Mouse (Mus musculus): Measurements from ENCODE around the gene Lrrfip2. TPM values are rescaled to one million over a fixed set of nuclear protein-coding genes. Genes with fewer than 3 reads are reported as not detected.

The Lrrfip2 gene
- polyA plus RNA-seq, 1 experiment from 2014 or later: 44.3 TPM

DNA sequence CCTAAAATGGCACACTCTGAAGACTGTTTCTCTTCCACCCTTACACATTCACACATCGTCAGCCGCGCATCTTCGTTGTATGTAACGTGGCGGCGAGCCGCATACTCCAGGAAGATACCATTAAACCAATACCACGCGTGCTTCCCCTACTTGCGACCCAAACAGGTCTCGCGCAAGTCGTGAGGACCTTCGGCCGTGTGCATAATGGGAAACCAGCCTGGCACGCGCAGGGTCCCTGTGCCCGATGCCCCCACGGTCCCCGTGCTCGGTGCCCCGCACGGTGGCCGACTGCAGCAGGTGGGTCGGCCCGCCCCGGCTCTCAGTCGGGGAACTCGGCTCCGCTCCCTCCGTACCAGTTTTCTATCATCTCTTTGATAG is 153.7 kb downstream of the Lrrfip2 start:
- peak overlapping the region; percentile 92 for H3K27ac ChIP-seq (ENCODE audit: low read length)
- WGBS: under 1% methylated on average over 32 of the region's 32 CpGs
- peaks cover 5% of the 10 kb centered on the region for H3K36me3 ChIP-seq (ENCODE audit: control insufficient read depth, insufficient read depth, low read length)
- peak overlapping the region; percentile 69 for H3K4me2 ChIP-seq (ENCODE audit: low read length)
- no peaks in the 10 kb centered on the region for H3K27me3 ChIP-seq (ENCODE audit: control insufficient read depth, insufficient read depth, low read depth, low read length)
- H3K4me3 ChIP-seq (ENCODE audit: low read depth, low read length): peak overlapping the region; percentile 76
- ATAC-seq: peak; percentile 89
- H3K9ac ChIP-seq (ENCODE audit: low read depth, low read length): peak overlapping the region; percentile 72
- H3K9me3 ChIP-seq (replicated peaks; ENCODE audit: control insufficient read depth, low read length, poor library complexity, severe bottlenecking): no peaks in the 10 kb centered on the region
- peaks cover 45% of the 10 kb centered on the region for H3K4me1 ChIP-seq (ENCODE audit: control insufficient read depth, insufficient read depth, low read length)

DNA sequence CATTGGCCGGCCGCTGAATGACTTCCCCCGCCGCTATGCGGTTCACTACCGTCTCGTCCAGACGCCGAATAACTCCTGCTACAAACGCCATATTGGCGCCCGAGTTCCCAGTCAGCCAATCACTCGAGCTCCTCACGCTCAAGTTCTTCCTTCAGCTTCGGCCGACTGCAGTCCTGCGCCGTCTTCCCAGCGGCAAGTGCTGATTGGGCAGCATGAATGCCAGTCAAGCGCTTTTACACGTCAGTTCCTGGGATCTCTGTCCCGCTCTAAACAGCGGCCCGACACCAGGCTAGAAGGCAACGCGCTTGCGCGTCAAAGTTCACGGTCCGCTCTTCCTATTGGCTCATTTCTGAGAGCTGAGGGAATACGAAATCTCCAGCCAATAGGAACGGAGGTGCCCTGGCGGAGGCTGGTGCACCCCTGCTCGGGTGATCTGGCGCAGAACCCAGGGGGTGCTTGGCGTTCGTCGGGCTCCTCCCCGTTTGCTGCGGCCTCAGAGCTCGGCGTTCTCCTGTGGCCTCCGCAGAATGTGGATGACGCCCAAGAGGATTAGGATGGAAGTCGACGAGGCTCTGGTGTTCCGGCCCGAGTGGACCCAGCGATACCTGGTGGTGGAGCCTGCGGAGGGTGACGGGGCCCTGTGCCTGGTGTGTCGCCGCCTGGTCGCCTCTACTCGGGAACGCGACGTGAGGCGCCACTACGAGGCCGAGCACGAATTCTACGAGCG is 154.2 kb downstream of the Lrrfip2 start, which contains the start of the genes Mlh1 and Epm2aip1:
TSS of gene Mlh1 (minus strand) at position 358 of the 727 bp plus-strand sequence.
TSS of gene Epm2aip1 (plus strand) at position 496 of the 727 bp plus-strand sequence.
- H3K36me3 ChIP-seq (ENCODE audit: control insufficient read depth, insufficient read depth, low read length): peaks cover 5% of the 10 kb centered on the region; the same call in 1 of the 2 replicates
- H3K4me2 ChIP-seq (ENCODE audit: low read length): peak within 1 kb of the TSS; percentile 96
- H3K27me3 ChIP-seq (ENCODE audit: control insufficient read depth, insufficient read depth, low read depth, low read length): no peaks in the 10 kb centered on the region
- WGBS: under 1% methylated on average over 64 of the region's 64 CpGs
- peak; percentile 100 for ATAC-seq
- peaks cover 50% of the 10 kb centered on the region for H3K4me1 ChIP-seq (ENCODE audit: control insufficient read depth, insufficient read depth, low read length)
- peak within 1 kb of the TSS; percentile 92 for H3K27ac ChIP-seq (ENCODE audit: low read length)
- H3K9ac ChIP-seq (ENCODE audit: low read depth, low read length): peak within 1 kb of the TSS; percentile 87
- peak within 1 kb of the TSS; percentile 76 for H3K4me3 ChIP-seq (ENCODE audit: low read depth, low read length)
- H3K9me3 ChIP-seq (replicated peaks; ENCODE audit: control insufficient read depth, low read length, poor library complexity, severe bottlenecking): no peaks in the 10 kb centered on the region

DNA sequence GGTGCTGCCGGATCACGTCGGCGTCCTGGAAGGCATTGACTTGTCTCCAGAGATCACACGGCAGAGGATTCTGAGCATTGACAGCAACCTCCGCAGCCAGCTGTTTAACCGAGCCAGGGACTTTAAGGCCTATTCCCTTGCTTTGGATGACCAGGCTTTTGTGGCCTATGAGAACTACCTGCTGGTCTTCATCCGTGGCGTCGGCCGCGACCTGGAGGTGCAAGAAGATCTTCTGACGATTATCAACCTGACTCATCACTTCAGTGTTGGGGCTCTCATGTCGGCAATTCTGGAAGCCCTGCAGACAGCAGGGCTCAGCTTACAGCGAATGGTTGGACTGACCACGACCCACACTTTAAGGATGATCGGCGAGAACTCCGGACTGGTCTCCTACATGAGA is 155.0 kb downstream of the Lrrfip2 start:
- 11% methylated on average over 19 of the region's 19 CpGs for WGBS
- Histone ChIP-seq H3K36me3 (ENCODE audit: control insufficient read depth, insufficient read depth, low read length) (peaks cover 5% of the 10 kb centered on the region; the same call in 1 of the 2 replicates), H3K4me1 (ENCODE audit: control insufficient read depth, insufficient read depth, low read length) (peaks cover 53% of the 10 kb centered on the region), H3K4me3 (ENCODE audit: low read depth, low read length) (peak overlapping the region; percentile 76), H3K27me3 (ENCODE audit: control insufficient read depth, insufficient read depth, low read depth, low read length) (no peaks in the 10 kb centered on the region), H3K9ac (ENCODE audit: low read depth, low read length) (peak overlapping the region; percentile 87), H3K4me2 (ENCODE audit: low read length) (peak overlapping the region; percentile 96), H3K9me3 (replicated peaks; ENCODE audit: control insufficient read depth, low read length, poor library complexity, severe bottlenecking) (no peaks in the 10 kb centered on the region), H3K27ac (ENCODE audit: low read length) (peak overlapping the region; percentile 86)
- ATAC-seq: no peak

DNA sequence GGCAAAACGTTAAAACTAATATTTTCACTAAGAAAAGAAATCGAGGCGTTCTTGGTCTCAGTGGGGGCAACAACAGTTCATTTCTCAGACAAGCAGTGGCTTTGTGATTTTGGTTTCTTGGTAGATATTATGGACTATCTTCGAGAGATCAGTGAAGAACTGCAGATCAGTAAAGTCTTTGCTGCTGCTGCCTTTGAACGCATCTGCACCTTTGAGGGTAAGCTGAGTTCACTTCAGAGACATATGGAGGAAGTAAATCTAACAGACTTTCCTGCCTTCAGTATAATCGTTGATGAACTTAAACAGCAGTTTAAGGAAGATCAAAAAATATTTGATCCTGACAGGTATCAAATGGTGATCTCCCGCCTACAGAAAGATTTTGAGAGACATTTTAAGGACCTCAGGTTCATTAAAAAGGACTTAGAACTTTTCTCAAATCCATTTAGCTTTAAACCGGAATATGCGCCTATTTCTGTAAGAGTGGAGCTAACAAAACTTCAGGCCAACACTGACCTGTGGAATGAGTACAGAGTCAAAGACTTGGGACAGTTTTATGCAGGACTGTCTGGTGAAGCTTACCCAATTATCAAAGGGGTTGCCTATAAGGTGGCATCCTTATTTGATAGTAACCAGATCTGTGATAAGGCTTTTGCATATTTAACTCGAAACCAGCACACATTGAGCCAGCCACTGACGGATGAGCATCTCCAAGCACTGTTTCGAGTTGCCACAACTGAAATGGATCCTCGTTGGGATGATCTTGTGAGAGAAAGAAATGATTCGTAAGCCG is 155.8 kb downstream of the Lrrfip2 start:
- no peak overlapping the region for H3K27ac ChIP-seq (ENCODE audit: low read length)
- H3K4me2 ChIP-seq (ENCODE audit: low read length): peak overlapping the region; percentile 96
- peak overlapping the region; percentile 87 for H3K9ac ChIP-seq (ENCODE audit: low read depth, low read length)
- peaks cover 57% of the 10 kb centered on the region for H3K4me1 ChIP-seq (ENCODE audit: control insufficient read depth, insufficient read depth, low read length)
- WGBS: 76% methylated on average over 15 of the region's 15 CpGs
- no peaks in the 10 kb centered on the region for H3K27me3 ChIP-seq (ENCODE audit: control insufficient read depth, insufficient read depth, low read depth, low read length)
- no peaks in the 10 kb centered on the region for H3K9me3 ChIP-seq (replicated peaks; ENCODE audit: control insufficient read depth, low read length, poor library complexity, severe bottlenecking)
- H3K4me3 ChIP-seq (ENCODE audit: low read depth, low read length): peak overlapping the region; percentile 76
- ATAC-seq: no peak
- H3K36me3 ChIP-seq (ENCODE audit: control insufficient read depth, insufficient read depth, low read length): peaks cover 5% of the 10 kb centered on the region; the same call in 1 of the 2 replicates

DNA sequence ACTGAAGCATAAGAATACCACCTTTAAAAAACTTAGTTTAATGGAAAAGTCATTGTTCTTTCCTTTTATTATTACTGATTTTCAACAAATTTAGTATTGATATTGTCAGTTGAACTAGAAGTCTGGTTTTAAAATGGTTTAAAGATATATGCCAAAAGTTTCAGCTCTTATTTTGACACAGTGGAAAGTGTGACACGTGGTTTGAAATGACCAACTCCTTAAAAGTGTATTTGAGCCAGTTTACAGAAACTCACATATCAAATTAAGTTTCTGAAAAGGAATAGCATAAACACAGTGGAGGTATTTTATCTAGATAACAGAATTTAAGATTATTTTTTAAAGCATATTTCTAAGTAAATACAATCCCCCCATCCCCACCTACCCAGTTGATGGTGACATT is 156.6 kb downstream of the Lrrfip2 start:
- Histone ChIP-seq H3K4me2 (ENCODE audit: low read length) (peak overlapping the region; percentile 96; the same call in 1 of the 2 replicates), H3K27me3 (ENCODE audit: control insufficient read depth, insufficient read depth, low read depth, low read length) (no peaks in the 10 kb centered on the region), H3K4me1 (ENCODE audit: control insufficient read depth, insufficient read depth, low read length) (peaks cover 57% of the 10 kb centered on the region), H3K9ac (ENCODE audit: low read depth, low read length) (no peak overlapping the region), H3K27ac (ENCODE audit: low read length) (no peak overlapping the region), H3K36me3 (ENCODE audit: control insufficient read depth, insufficient read depth, low read length) (peaks cover 5% of the 10 kb centered on the region; the same call in 1 of the 2 replicates), H3K9me3 (replicated peaks; ENCODE audit: control insufficient read depth, low read length, poor library complexity, severe bottlenecking) (no peaks in the 10 kb centered on the region), H3K4me3 (ENCODE audit: low read depth, low read length) (no peak overlapping the region)
- WGBS: 91% methylated on average over 1 of the region's 1 CpGs
- ATAC-seq: no peak

DNA sequence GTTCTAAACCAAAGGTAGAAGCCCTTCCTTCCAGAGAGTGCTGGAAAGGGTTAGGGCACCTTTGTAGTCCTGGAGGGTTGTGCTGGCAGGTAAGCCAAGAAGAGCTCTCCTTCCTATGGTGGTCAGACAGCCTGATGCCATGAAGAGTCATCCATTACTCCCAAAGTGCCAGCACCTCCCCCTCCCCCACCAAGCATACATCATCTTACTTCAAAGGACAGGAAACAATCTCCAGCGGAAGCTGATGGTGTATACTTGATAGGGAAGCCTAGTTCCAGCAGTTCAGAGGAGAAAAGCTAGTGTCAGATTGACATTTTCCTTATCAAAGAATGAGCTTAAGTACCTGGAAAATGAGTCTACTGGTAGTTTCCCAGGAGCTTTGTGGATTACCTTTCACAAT is 157.8 kb downstream of the Lrrfip2 start:
- Histone ChIP-seq H3K27ac (ENCODE audit: low read length) (no peak overlapping the region), H3K4me3 (ENCODE audit: low read depth, low read length) (0 out of 2 replicates have a peak overlapping the region, but pooled peaks have one; percentile 3), H3K9ac (ENCODE audit: low read depth, low read length) (peak overlapping the region; percentile 38; the same call in 1 of the 2 replicates), H3K9me3 (replicated peaks; ENCODE audit: control insufficient read depth, low read length, poor library complexity, severe bottlenecking) (no peaks in the 10 kb centered on the region), H3K4me2 (ENCODE audit: low read length) (peak overlapping the region; percentile 47), H3K36me3 (ENCODE audit: control insufficient read depth, insufficient read depth, low read length) (peaks cover 7% of the 10 kb centered on the region), H3K27me3 (ENCODE audit: control insufficient read depth, insufficient read depth, low read depth, low read length) (no peaks in the 10 kb centered on the region), H3K4me1 (ENCODE audit: control insufficient read depth, insufficient read depth, low read length) (peaks cover 52% of the 10 kb centered on the region)
- 65% methylated on average over 1 of the region's 1 CpGs for WGBS
- ATAC-seq: no peak

Other genes with a start within 250 kb of the Lrrfip2 start
- gene Als2cl, start 237.7 kb upstream of the Lrrfip2 start, polyA plus RNA-seq (2015; fragmentation: Nextera tagmentation; extraction: Ambion mirVana): 2.5 and 2.7 TPM in 2 replicates
- gene Tmie, start 237.5 kb upstream of the Lrrfip2 start, polyA plus RNA-seq (2015; fragmentation: Nextera tagmentation; extraction: Ambion mirVana): 4.0 and 5.7 TPM in 2 replicates
- not detected in 2 replicates for gene Fam240a, start 200.7 kb upstream of the Lrrfip2 start, polyA plus RNA-seq (2015; fragmentation: Nextera tagmentation; extraction: Ambion mirVana)
- not detected in 2 replicates for gene Tdgf1, start 171.4 kb upstream of the Lrrfip2 start, polyA plus RNA-seq (2015; fragmentation: Nextera tagmentation; extraction: Ambion mirVana)
- 0.29 and 1.2 TPM in 2 replicates for gene Lrrc2, start 166.0 kb upstream of the Lrrfip2 start, polyA plus RNA-seq (2015; fragmentation: Nextera tagmentation; extraction: Ambion mirVana)
- gene Rtp3, start 127.0 kb upstream of the Lrrfip2 start, polyA plus RNA-seq (2015; fragmentation: Nextera tagmentation; extraction: Ambion mirVana): 0.20 TPM in 1 of 2 replicates, not detected in the other
- 0.45 and 2.4 TPM in 2 replicates for gene Ltf, start 98.3 kb upstream of the Lrrfip2 start, polyA plus RNA-seq (2015; fragmentation: Nextera tagmentation; extraction: Ambion mirVana)
- gene Ccrl2, start 60.1 kb upstream of the Lrrfip2 start, polyA plus RNA-seq (2015; fragmentation: Nextera tagmentation; extraction: Ambion mirVana): 1.2 and 1.4 TPM in 2 replicates
- 27.3 and 31.0 TPM in 2 replicates for gene Mlh1, start 154.2 kb downstream of the Lrrfip2 start, polyA plus RNA-seq (2015; fragmentation: Nextera tagmentation; extraction: Ambion mirVana)
- gene Epm2aip1, start 154.3 kb downstream of the Lrrfip2 start, polyA plus RNA-seq (2015; fragmentation: Nextera tagmentation; extraction: Ambion mirVana): 71.7 and 74.6 TPM in 2 replicates
- 17.7 and 20.7 TPM in 2 replicates for gene Trank1, start 194.1 kb downstream of the Lrrfip2 start, polyA plus RNA-seq (2015; fragmentation: Nextera tagmentation; extraction: Ambion mirVana)